Mouse (Mus musculus): Measurements from ENCODE around the gene Mcub. TPM values are rescaled to one million over a fixed set of nuclear protein-coding genes. Genes with fewer than 3 reads are reported as not detected.
A peak's percentile ranks its signal among the peaks of the same experiment; 100 is the strongest.

The Mcub gene
- polyA plus RNA-seq, 1 experiment from 2014 or later, result 2.7 TPM

DNA sequence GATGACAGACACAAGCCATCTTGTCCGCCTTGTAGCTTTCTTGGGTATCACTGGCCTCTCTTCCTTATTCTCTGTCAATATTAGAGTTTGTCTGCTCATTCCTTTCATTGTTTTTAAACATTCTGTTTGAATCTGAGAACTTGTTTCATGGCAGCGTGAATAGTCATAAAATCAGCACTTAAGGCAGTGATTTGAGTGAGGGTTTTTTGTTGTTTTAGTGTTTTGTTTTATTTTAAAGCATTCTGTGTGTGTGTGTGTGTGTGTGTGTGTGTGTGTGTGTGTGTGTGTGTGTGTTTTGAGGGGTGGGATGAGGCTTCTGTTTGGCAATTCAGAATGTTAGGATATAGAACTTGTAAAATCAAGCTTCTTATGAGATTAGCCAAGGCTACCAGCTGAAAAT lies 90.1 kb downstream of the Mcub start:
- H3K4me3 ChIP-seq (ENCODE audit: low read depth, low read length), result peak overlapping the region; percentile 62; the same call in 1 of the 2 replicates
- H3K9ac ChIP-seq (ENCODE audit: low read length), result no peak overlapping the region
- no peaks in the 10 kb centered on the region for H3K4me1 ChIP-seq (replicated peaks; ENCODE audit: control insufficient read depth, insufficient read depth, low read length)
- DNase-seq (ENCODE audit: low spot score), result no peak
- ATAC-seq (replicated peaks; ENCODE audit: low FRiP score, low TSS enrichment, low read depth), result no peak
- H3K27me3 ChIP-seq (replicated peaks; ENCODE audit: control insufficient read depth, insufficient read depth, low read length), result no peaks in the 10 kb centered on the region
- WGBS, result 67% methylated on average over 2 of the region's 2 CpGs
- no peaks in the 10 kb centered on the region for H3K36me3 ChIP-seq (ENCODE audit: control insufficient read depth, insufficient read depth, low read length)
- H3K4me2 ChIP-seq (ENCODE audit: low read length), result peak overlapping the region; percentile 78
- H3K27ac ChIP-seq (ENCODE audit: low read depth), result no peak overlapping the region
- no peaks in the 10 kb centered on the region for H3K9me3 ChIP-seq (ENCODE audit: control insufficient read depth, low read length)

DNA sequence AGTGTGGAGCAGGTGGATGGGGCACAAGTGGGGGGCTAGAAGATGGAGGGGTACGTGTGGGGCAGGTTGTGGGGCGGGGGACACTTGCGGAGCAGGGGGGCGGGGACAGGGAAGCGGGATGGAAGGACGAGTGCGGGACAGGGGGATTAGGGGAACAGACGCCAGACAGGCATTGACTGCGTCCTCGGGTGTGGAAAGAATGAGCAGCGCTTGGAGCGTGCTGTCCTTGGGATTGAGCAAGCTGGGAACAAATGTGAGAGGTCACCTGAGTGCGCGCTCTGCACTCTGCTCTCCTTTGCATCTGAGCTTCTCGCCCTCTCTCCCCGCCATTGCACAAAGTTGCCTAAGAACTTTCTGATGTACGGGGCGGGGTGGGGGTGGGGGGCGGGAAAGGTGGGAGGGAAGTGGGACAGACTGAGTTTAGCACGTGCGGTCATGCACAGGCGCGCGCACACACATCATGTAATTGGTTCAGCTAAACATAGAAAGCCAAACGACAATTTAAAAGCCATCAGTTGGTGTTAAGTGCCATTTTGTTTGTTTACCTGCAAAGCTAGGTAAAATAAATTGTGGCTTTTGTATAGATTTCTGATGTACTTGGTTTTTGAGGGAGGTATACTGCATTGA lies 90.8 kb downstream of the Mcub start:
- H3K27me3 ChIP-seq (replicated peaks; ENCODE audit: control insufficient read depth, insufficient read depth, low read length), result no peaks in the 10 kb centered on the region
- peak overlapping the region; percentile 67 for H3K27ac ChIP-seq (ENCODE audit: low read depth)
- H3K9ac ChIP-seq (ENCODE audit: low read length), result peak overlapping the region; percentile 67
- H3K4me3 ChIP-seq (ENCODE audit: low read depth, low read length), result peak overlapping the region; percentile 62
- no peaks in the 10 kb centered on the region for H3K4me1 ChIP-seq (replicated peaks; ENCODE audit: control insufficient read depth, insufficient read depth, low read length)
- no peaks in the 10 kb centered on the region for H3K9me3 ChIP-seq (ENCODE audit: control insufficient read depth, low read length)
- H3K4me2 ChIP-seq (ENCODE audit: low read length), result peak overlapping the region; percentile 78
- DNase-seq (ENCODE audit: low spot score) (peak; percentile 74), ATAC-seq (replicated peaks; ENCODE audit: low FRiP score, low TSS enrichment, low read depth) (peak; percentile 77)
- under 1% methylated on average over 25 of the region's 25 CpGs for WGBS
- H3K36me3 ChIP-seq (ENCODE audit: control insufficient read depth, insufficient read depth, low read length), result no peaks in the 10 kb centered on the region

DNA sequence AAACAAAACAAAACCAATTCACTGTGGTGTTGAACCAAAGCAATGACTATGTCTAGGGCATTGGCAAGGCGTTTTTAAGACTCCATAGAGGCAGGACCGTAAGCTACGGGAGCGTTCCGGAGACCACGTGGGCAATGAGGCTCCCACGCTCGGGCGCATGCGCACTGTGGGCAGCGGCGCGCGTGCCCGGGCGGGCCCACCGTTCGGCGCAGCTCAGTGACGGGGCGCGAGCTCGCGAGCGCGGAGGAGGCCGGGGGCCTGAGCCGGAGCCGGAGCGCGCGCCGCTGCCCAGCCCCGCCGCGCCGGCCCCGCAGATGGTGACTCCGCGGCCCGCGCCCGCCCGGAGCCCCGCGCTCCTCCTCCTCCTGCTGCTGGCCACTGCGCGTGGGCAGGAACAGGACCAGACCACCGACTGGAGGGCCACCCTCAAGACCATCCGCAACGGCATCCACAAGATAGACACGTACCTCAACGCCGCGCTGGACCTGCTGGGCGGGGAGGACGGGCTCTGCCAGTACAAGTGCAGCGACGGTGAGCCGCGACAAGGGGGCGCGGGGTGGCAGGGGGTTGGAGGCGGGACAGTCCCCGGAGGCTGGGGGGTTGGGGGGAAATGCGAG lies 91.5 kb downstream of the Mcub start, which contains the start of gene Pla2g12a:
Pla2g12a (plus strand) TSS at position 202 of the 617 bp plus-strand sequence.
- WGBS, result under 1% methylated on average over 66 of the region's 66 CpGs
- H3K27me3 ChIP-seq (replicated peaks; ENCODE audit: control insufficient read depth, insufficient read depth, low read length), result no peaks in the 10 kb centered on the region
- ATAC-seq (replicated peaks; ENCODE audit: low FRiP score, low TSS enrichment, low read depth), result peak; percentile 92
- H3K9ac ChIP-seq (ENCODE audit: low read length), result peak within 1 kb of the TSS; percentile 67
- no peaks in the 10 kb centered on the region for H3K36me3 ChIP-seq (ENCODE audit: control insufficient read depth, insufficient read depth, low read length)
- H3K27ac ChIP-seq (ENCODE audit: low read depth), result peak within 1 kb of the TSS; percentile 67
- H3K4me2 ChIP-seq (ENCODE audit: low read length), result peak within 1 kb of the TSS; percentile 78
- peak within 1 kb of the TSS; percentile 62 for H3K4me3 ChIP-seq (ENCODE audit: low read depth, low read length)
- DNase-seq (ENCODE audit: low spot score), result peak; percentile 91
- no peaks in the 10 kb centered on the region for H3K9me3 ChIP-seq (ENCODE audit: control insufficient read depth, low read length)
- no peaks in the 10 kb centered on the region for H3K4me1 ChIP-seq (replicated peaks; ENCODE audit: control insufficient read depth, insufficient read depth, low read length)

DNA sequence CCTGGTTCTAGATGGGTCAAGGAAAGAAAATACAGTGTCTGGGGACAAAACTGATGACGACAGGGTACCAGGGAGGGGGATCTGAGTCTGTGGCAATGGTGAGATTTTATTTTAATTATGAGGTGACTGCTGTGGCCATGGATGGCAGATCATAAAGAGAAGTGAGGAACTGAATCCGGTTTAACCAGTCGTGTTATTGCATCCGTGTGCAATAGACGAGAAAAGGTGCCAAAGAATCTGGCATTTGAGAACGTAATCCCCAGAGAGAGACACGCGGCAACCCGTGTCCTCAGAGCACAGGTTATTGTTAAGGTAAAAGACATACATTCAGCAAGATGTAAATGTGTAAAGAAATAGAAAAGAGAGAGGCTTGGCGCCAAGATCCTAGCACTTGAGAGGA lies 92.7 kb downstream of the Mcub start:
- ATAC-seq (replicated peaks; ENCODE audit: low FRiP score, low TSS enrichment, low read depth) (no peak), DNase-seq (ENCODE audit: low spot score) (no peak)
- Histone ChIP-seq H3K4me1 (replicated peaks; ENCODE audit: control insufficient read depth, insufficient read depth, low read length) (no peaks in the 10 kb centered on the region), H3K27me3 (replicated peaks; ENCODE audit: control insufficient read depth, insufficient read depth, low read length) (no peaks in the 10 kb centered on the region), H3K27ac (ENCODE audit: low read depth) (no peak overlapping the region), H3K9me3 (ENCODE audit: control insufficient read depth, low read length) (no peaks in the 10 kb centered on the region), H3K4me2 (ENCODE audit: low read length) (no peak overlapping the region), H3K9ac (ENCODE audit: low read length) (no peak overlapping the region), H3K4me3 (ENCODE audit: low read depth, low read length) (no peak overlapping the region), H3K36me3 (ENCODE audit: control insufficient read depth, insufficient read depth, low read length) (no peaks in the 10 kb centered on the region)
- 90% methylated on average over 10 of the region's 10 CpGs for WGBS

Other genes starting within 250 kb of the Mcub start
- gene Egf, start 214.9 kb downstream of the Mcub start, polyA plus RNA-seq (2014; fragmentation: Nextera tagmentation; extraction: Ambion mirVana), result 1.8 and 2.0 TPM in 2 replicates
- gene Lrit3, start 166.2 kb downstream of the Mcub start, polyA plus RNA-seq (2014; fragmentation: Nextera tagmentation; extraction: Ambion mirVana), result not detected in 2 replicates
- 0.08 TPM in 1 of 2 replicates, not detected in the other for gene Rrh, start 147.6 kb downstream of the Mcub start, polyA plus RNA-seq (2014; fragmentation: Nextera tagmentation; extraction: Ambion mirVana)
- 45.0 TPM in 2 replicates for gene Gar1, start 138.8 kb downstream of the Mcub start, polyA plus RNA-seq (2014; fragmentation: Nextera tagmentation; extraction: Ambion mirVana)
- 30.0 and 34.5 TPM in 2 replicates for gene Cfi, start 134.3 kb downstream of the Mcub start, polyA plus RNA-seq (2014; fragmentation: Nextera tagmentation; extraction: Ambion mirVana)
- 62.4 and 67.0 TPM in 2 replicates for gene Pla2g12a, start 91.6 kb downstream of the Mcub start, polyA plus RNA-seq (2014; fragmentation: Nextera tagmentation; extraction: Ambion mirVana)
- gene Casp6, start 68.8 kb downstream of the Mcub start, polyA plus RNA-seq (2014; fragmentation: Nextera tagmentation; extraction: Ambion mirVana), result 114 and 122 TPM in 2 replicates
- gene Sec24b, start 91.3 kb upstream of the Mcub start, polyA plus RNA-seq (2014; fragmentation: Nextera tagmentation; extraction: Ambion mirVana), result 39.1 and 42.1 TPM in 2 replicates
- gene Col25a1, start 161.3 kb upstream of the Mcub start, polyA plus RNA-seq (2014; fragmentation: Nextera tagmentation; extraction: Ambion mirVana), result 4.7 and 5.4 TPM in 2 replicates

Data from intestine, embryonic 14.5 days (tissue).